Mouse (Mus musculus) adrenal gland, adult 8-10 months (tissue): ENCODE results near the gene H2al1d. TPM values are rescaled to one million over a fixed set of nuclear protein-coding genes. Genes with fewer than 3 reads are reported as not detected.

Experiments used
- total RNA-seq, 4 experiments: library from RNA; stranded (reverse); gene quantifications; 2 replicates each; pipeline ENCODE4 v1.2.4; 2022

Gene H2al1d
- total RNA-seq, 4 experiments from 2014 or later = not detected

Other genes starting within 250 kb of the H2al1d start
- not detected for gene H2al1a, start 9.6 kb upstream of the H2al1d start, total RNA-seq
- gene H2al1b, start 6.4 kb upstream of the H2al1d start, total RNA-seq = not detected
- not detected for gene H2al1c, start 3.2 kb upstream of the H2al1d start, total RNA-seq
- gene H2al1e, start 3.1 kb downstream of the H2al1d start, total RNA-seq = not detected
- not detected for gene H2al1f, start 6.3 kb downstream of the H2al1d start, total RNA-seq
- gene H2al1g, start 9.4 kb downstream of the H2al1d start, total RNA-seq = not detected
- not detected for gene H2al1h, start 12.7 kb downstream of the H2al1d start, total RNA-seq
- gene H2al1i, start 15.8 kb downstream of the H2al1d start, total RNA-seq = not detected
- not detected for gene H2al1j, start 19.0 kb downstream of the H2al1d start, total RNA-seq